Mouse (Mus musculus): Measurements from ENCODE around the gene Slc4a7.

DNA sequence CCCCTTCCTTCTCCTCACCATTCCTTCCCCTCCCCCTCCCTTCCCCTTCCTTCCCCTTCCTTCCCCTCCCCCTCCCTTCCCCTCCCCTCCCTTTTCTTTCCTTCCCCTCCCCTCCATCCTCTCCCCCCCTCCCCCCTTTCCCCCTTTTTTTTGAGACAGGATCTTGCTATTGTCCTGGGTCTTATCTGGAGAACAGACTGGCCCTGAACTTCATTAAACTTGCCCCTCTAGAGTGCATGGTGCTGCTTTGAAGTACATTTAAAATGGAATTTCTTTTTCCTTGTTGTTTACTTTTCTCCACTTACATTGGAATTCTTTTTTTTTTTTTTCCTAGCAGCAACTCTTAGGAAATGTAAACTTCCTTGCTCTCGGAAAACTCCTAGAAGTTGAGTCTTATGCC lies 6.9 kb downstream of the Slc4a7 start:
- TF ChIP-seq CTCF (IDR thresholded peaks at IDR 0.05; ENCODE audit: borderline replicate concordance, insufficient read depth, low read length) (no peak), POLR2A (IDR thresholded peaks at IDR 0.05; ENCODE audit: low read depth, low read length) (no peak)
